Mouse (Mus musculus) left cerebral cortex, postnatal 4 days (tissue): ENCODE measurements around the gene Fry. TPM values are rescaled to one million over a fixed set of nuclear protein-coding genes. Genes with fewer than 3 reads are reported as not detected.
A peak's percentile ranks its signal among the peaks of the same experiment; 100 is the strongest.

Experiments
- DNase-seq: peaks from one replicate; pipeline ENCODE4 v3.0.0-alpha.2; 2022
- intact Hi-C: fragments of 180-260 bp; cut with DNase I; formaldehyde crosslinking; loops from one replicate; pipeline ENCODE4 v1.15.1; 2025
- total RNA-seq, 2 experiments: library from RNA; stranded (reverse); gene quantifications; 2 replicates each; pipeline ENCODE4 v1.2.3; 2021

Gene Fry
- total RNA-seq, 2 experiments from 2014 or later, result 206 to 207 TPM

- intact Hi-C loops, result loop anchor here (10.0 kb wide), 1 partner anchor 92 kb away; no protein-coding TSS in a partner anchor
Measured at GRCm38 (mm10) chr5:150262717-150263103, 144.3 kb downstream of the Fry start.

GRCm38 (mm10) chr5:150263162-150263561, 144.7 kb downstream of the Fry start:
- intact Hi-C loops, result loop anchor here (10.0 kb wide), 1 partner anchor 92 kb away; no protein-coding TSS in a partner anchor
- no peak for DNase-seq

More at GRCm38 (mm10) chr5:150262717-150263103, 144.3 kb downstream of the Fry start:
- no peak for DNase-seq

GRCm38 (mm10) chr5:150263656-150264055, 145.2 kb downstream of the Fry start:
- intact Hi-C loops, result loop anchor here (10.0 kb wide), 1 partner anchor 91 kb away; no protein-coding TSS in a partner anchor
- DNase-seq, result no peak

- intact Hi-C loops, result loop anchor here (10.0 kb wide), 1 partner anchor 90 kb away; no protein-coding TSS in a partner anchor
- no peak for DNase-seq
Measured at GRCm38 (mm10) chr5:150265005-150265404, 146.6 kb downstream of the Fry start.

- intact Hi-C loops, result loop anchor here (10.0 kb wide), 1 partner anchor 89 kb away; no protein-coding TSS in a partner anchor
- no peak for DNase-seq
Measured at GRCm38 (mm10) chr5:150265953-150266352, 147.5 kb downstream of the Fry start.

GRCm38 (mm10) chr5:150268261-150268660, 149.8 kb downstream of the Fry start:
- DNase-seq, result no peak
- intact Hi-C loops, result loop anchor here (10.0 kb wide), 1 partner anchor 87 kb away; no protein-coding TSS in a partner anchor

- intact Hi-C loops, result no loop called here
- no peak for DNase-seq
Measured at GRCm38 (mm10) chr5:150270468-150270867, 152.0 kb downstream of the Fry start.

GRCm38 (mm10) chr5:150272173-150272572, 153.7 kb downstream of the Fry start:
- no peak for DNase-seq
- intact Hi-C loops, result no loop called here

- no peak for DNase-seq
- intact Hi-C loops, result no loop called here
Measured at GRCm38 (mm10) chr5:150275314-150275713, 156.9 kb downstream of the Fry start.

GRCm38 (mm10) chr5:150276611-150277010, 158.2 kb downstream of the Fry start:
- intact Hi-C loops, result no loop called here
- peak; percentile 42 for DNase-seq

- DNase-seq, result no peak
- intact Hi-C loops, result no loop called here
Measured at GRCm38 (mm10) chr5:150279387-150279786, 160.9 kb downstream of the Fry start.

GRCm38 (mm10) chr5:150281084-150281483, 162.6 kb downstream of the Fry start:
- no peak for DNase-seq
- intact Hi-C loops, result no loop called here

GRCm38 (mm10) chr5:150282091-150282490, 163.6 kb downstream of the Fry start:
- no peak for DNase-seq
- intact Hi-C loops, result no loop called here

- no peak for DNase-seq
- intact Hi-C loops, result no loop called here
Measured at GRCm38 (mm10) chr5:150287949-150288348, 169.5 kb downstream of the Fry start.

GRCm38 (mm10) chr5:150289611-150290010, 171.2 kb downstream of the Fry start:
- peak; percentile 25 for DNase-seq
- intact Hi-C loops, result no loop called here

- DNase-seq, result no peak
- intact Hi-C loops, result no loop called here
Measured at GRCm38 (mm10) chr5:150290494-150291199, 172.2 kb downstream of the Fry start.

GRCm38 (mm10) chr5:150291216-150291615, 172.8 kb downstream of the Fry start:
- intact Hi-C loops, result no loop called here

GRCm38 (mm10) chr5:150292186-150292585, 173.7 kb downstream of the Fry start:
- intact Hi-C loops, result no loop called here
- no peak for DNase-seq

More at GRCm38 (mm10) chr5:150291216-150291615, 172.8 kb downstream of the Fry start:
- no peak for DNase-seq

- intact Hi-C loops, result no loop called here
- no peak for DNase-seq
Measured at GRCm38 (mm10) chr5:150294306-150294705, 175.9 kb downstream of the Fry start.

- intact Hi-C loops, result no loop called here
Measured at GRCm38 (mm10) chr5:150295096-150295495, 176.7 kb downstream of the Fry start.

GRCm38 (mm10) chr5:150298969-150299368, 180.5 kb downstream of the Fry start:
- intact Hi-C loops, result no loop called here
- DNase-seq, result no peak

More at GRCm38 (mm10) chr5:150295096-150295495, 176.7 kb downstream of the Fry start:
- DNase-seq, result no peak

- intact Hi-C loops, result no loop called here
- DNase-seq, result no peak
Measured at GRCm38 (mm10) chr5:150302123-150302522, 183.7 kb downstream of the Fry start.
